Mouse (Mus musculus) MEL (cell line): Measurements from ENCODE around the gene Gm34653. TPM values are rescaled to one million over a fixed set of nuclear protein-coding genes. Genes with fewer than 3 reads are reported as not detected.
"Not testable (repeated sequence)": the region's sequence is repeated elsewhere in the genome, so short reads cannot be mapped to it uniquely, and the experiment has no call there.

Experiments
- DNase-seq: peaks from one replicate; pipeline ENCODE4 v3.0.0; 2011; ENCODE audit warnings: low read depth, low spot score
- H3K27ac ChIP-seq: 2 replicates; pipeline ENCODE4 v1.5.1; 2012; ENCODE audit warnings: low read depth, mild to moderate bottlenecking, control low read depth, low read length, moderate library complexity; ENCODE audit not compliant: control insufficient read depth
- H3K27me3 ChIP-seq, 2 experiments: fragments of 150-350 bp in 1 of 2; sonication (generic) in 1 of 2; 2 replicates each; pipeline ENCODE4 v1.6.1; 2012; ENCODE audit warnings: low read length in 2 of 2, mild to moderate bottlenecking in 2 of 2, improper control_type of control experiment in 1 of 2, moderate library complexity in 1 of 2; ENCODE audit not compliant: insufficient read depth in 2 of 2, control insufficient read depth in 1 of 2
- H3K36me3 ChIP-seq, 2 experiments: 2 replicates each; pipeline ENCODE4 v1.6.1; 2012 to 2014; ENCODE audit warnings: low read length in 2 of 2, improper control_type of control experiment in 1 of 2, inconsistent platforms in 1 of 2, mild to moderate bottlenecking in 1 of 2; ENCODE audit not compliant: insufficient read depth in 2 of 2, control insufficient read depth in 1 of 2
- H3K4me1 ChIP-seq, 2 experiments: fragments of 150-350 bp in 1 of 2; sonication (generic) in 1 of 2; 2 replicates each; pipeline ENCODE4 v1.6.1; 2012; ENCODE audit warnings: low read length in 2 of 2, improper control_type of control experiment in 1 of 2, mild to moderate bottlenecking in 1 of 2; ENCODE audit not compliant: insufficient read depth in 2 of 2, control insufficient read depth in 1 of 2
- H3K4me3 ChIP-seq, 2 experiments: fragments of 150-350 bp in 1 of 2; sonication (generic) in 1 of 2; 2 replicates each; pipeline ENCODE4 v1.5.1; 2012; ENCODE audit warnings: low read depth in 2 of 2, low read length in 2 of 2, mild to moderate bottlenecking in 2 of 2, moderate library complexity in 2 of 2, control low read depth in 1 of 2, improper control_type of control experiment in 1 of 2; ENCODE audit not compliant: control insufficient read depth in 1 of 2, insufficient read depth in 1 of 2
- H3K79me2 ChIP-seq: 2 replicates; pipeline ENCODE4 v1.6.1; 2012; ENCODE audit warnings: mild to moderate bottlenecking, low read length, moderate library complexity; ENCODE audit not compliant: control insufficient read depth, poor library complexity, insufficient read depth
- H3K9ac ChIP-seq: 2 replicates; pipeline ENCODE4 v1.6.1; 2012; ENCODE audit warnings: low read depth, mild to moderate bottlenecking, control low read depth, low read length, moderate library complexity; ENCODE audit not compliant: control insufficient read depth, poor library complexity, severe bottlenecking
- H3K9me3 ChIP-seq: fragments of 150-350 bp; sonication (generic); replicated peaks from 2 replicates; pipeline ENCODE4 v1.6.1; 2012; ENCODE audit warnings: mild to moderate bottlenecking, low read length, improper control_type of control experiment, moderate library complexity; ENCODE audit not compliant: insufficient read depth
- CTCF ChIP-seq, 3 experiments: IDR thresholded peaks in 2 of 3; conservative IDR thresholded peaks in 1 of 3; 2 replicates each; pipeline ENCODE4 v1.5.1; 2011 to 2012; ENCODE audit warnings: low read length in 3 of 3, low read depth in 2 of 3, mild to moderate bottlenecking in 2 of 3, improper control_type of control experiment in 1 of 3, inconsistent platforms in 1 of 3, mixed read lengths in 1 of 3, moderate library complexity in 1 of 3; ENCODE audit not compliant: control insufficient read depth in 1 of 3, insufficient read depth in 1 of 3, poor library complexity in 1 of 3, severe bottlenecking in 1 of 3
- E2F4 ChIP-seq: IDR thresholded peaks from 2 replicates; pipeline ENCODE4 v1.6.1; 2011; ENCODE audit warnings: low read depth, low read length, improper control_type of control experiment, borderline replicate concordance
- ELF1 ChIP-seq: IDR thresholded peaks from 2 replicates; pipeline ENCODE4 v1.6.1; 2014; ENCODE audit warnings: low read depth, mild to moderate bottlenecking, inconsistent platforms, low read length, improper control_type of control experiment, moderate library complexity
- EP300 ChIP-seq, 2 experiments: IDR thresholded peaks; 2 replicates each; pipeline ENCODE4 v1.6.1; 2011; ENCODE audit warnings: improper control_type of control experiment in 2 of 2, low read length in 2 of 2, low read depth in 1 of 2, mild to moderate bottlenecking in 1 of 2
- MEF2A ChIP-seq: IDR thresholded peaks from 2 replicates; pipeline ENCODE4 v1.6.1; 2014; ENCODE audit warnings: low read depth, mild to moderate bottlenecking, inconsistent platforms, low read length, improper control_type of control experiment; ENCODE audit not compliant: poor library complexity, insufficient replicate concordance, severe bottlenecking; ENCODE audit errors: extremely low read depth
- NELFE ChIP-seq: IDR thresholded peaks from 2 replicates; pipeline ENCODE4 v1.6.1; 2011; ENCODE audit warnings: low read depth, low read length, improper control_type of control experiment
- POLR2A ChIP-seq, 2 experiments: IDR thresholded peaks; 2 replicates each; pipeline ENCODE4 v1.6.1; 2011 to 2012; ENCODE audit warnings: low read length in 2 of 2, mild to moderate bottlenecking in 2 of 2, control low read depth in 1 of 2, improper control_type of control experiment in 1 of 2, low read depth in 1 of 2, moderate library complexity in 1 of 2; ENCODE audit not compliant: control insufficient read depth in 1 of 2, insufficient read depth in 1 of 2, poor library complexity in 1 of 2
- POLR2AphosphoS2 ChIP-seq: IDR thresholded peaks from 2 replicates; pipeline ENCODE4 v1.6.1; 2011; ENCODE audit warnings: low read length, improper control_type of control experiment
- RCOR1 ChIP-seq: IDR thresholded peaks from 2 replicates; pipeline ENCODE4 v1.6.1; 2012; ENCODE audit warnings: low read depth, mild to moderate bottlenecking, inconsistent platforms, low read length, improper control_type of control experiment
- SIN3A ChIP-seq: IDR thresholded peaks from 2 replicates; pipeline ENCODE4 v1.6.1; 2012; ENCODE audit warnings: low read length, improper control_type of control experiment, inconsistent platforms
- TBP ChIP-seq: IDR thresholded peaks from 2 replicates; pipeline ENCODE4 v1.8.0; 2011; ENCODE audit warnings: low read depth, low read length, improper control_type of control experiment
- ZMIZ1 ChIP-seq: IDR thresholded peaks from 2 replicates; pipeline ENCODE4 v1.6.1; 2012; ENCODE audit warnings: low read depth, mild to moderate bottlenecking, inconsistent platforms, low read length, improper control_type of control experiment, moderate library complexity
- polyA plus RNA-seq, 2 experiments: library from polyadenylated mRNA; stranded (reverse) in 1 of 2; unstranded in 1 of 2; fragments of >175 nt in 1 of 2; fragments of >200 nt in 1 of 2; gene quantifications; 2 replicates each; pipeline versions ENCODE4 v1.2.1 to v1.2.4; 2012; ENCODE audit warnings: low replicate concordance in 2 of 2, low read depth in 1 of 2; ENCODE audit not compliant: insufficient read length in 2 of 2, insufficient read depth in 1 of 2, missing spikeins in 1 of 2
- total RNA-seq: library from RNA; depleted of rRNA; stranded (reverse); fragments of 300-350 nt; gene quantifications from 2 replicates; pipeline ENCODE4 v1.2.3, GENCODE M21; 2012

The Gm34653 gene
- total and polyA plus RNA-seq, 3 experiments, result 0.08 to 0.10 TPM; not detected in 1

- Histone ChIP-seq H3K36me3 (peaks cover 0 to 20% of the 10 kb centered on the region in 2 experiments; a peak in 3 of 4 replicates), H3K9ac (no peak overlapping the region), H3K27me3 (no peaks in the 10 kb centered on the region), H3K9me3 (no peaks in the 10 kb centered on the region), H3K27ac (no peak overlapping the region), H3K4me3 (no peak overlapping the region), H3K79me2 (peaks cover 27% of the 10 kb centered on the region), H3K4me1 (peaks cover 6 to 10% of the 10 kb centered on the region in 2 experiments; a peak in 3 of 4 replicates)
- TF ChIP-seq EP300 (IDR thresholded peaks at IDR 0.05; ENCODE audit: low read depth in 1 of 2, low read length in 2 of 2), result no peak
- TF ChIP-seq SIN3A, result no peak
- no peak for DNase-seq
Observed at GRCm38 (mm10) chr2:34828026-34828425, 4.8 kb upstream of the Gm34653 start.

DNA sequence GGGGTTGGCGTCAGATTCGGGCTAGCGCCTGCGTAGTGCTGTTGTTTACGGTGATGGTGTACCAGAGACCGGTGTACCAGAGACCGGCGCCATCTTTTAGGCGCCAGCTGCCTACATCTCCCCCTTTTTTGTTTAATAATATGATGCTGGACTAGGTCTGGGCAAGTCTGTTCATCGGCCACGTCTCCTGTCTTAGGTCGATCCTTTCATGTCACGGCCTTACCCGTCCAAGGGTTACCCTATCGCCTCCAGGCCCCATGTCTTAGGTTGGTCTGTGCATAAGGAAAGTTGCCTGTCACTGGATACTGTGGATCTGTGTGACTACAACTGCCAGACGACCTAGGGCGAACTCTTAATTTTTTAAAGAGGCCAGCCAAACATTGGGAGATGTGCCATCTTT is 2.7 kb upstream of the Gm34653 start:
- H3K4me1 ChIP-seq, H3K9ac ChIP-seq, DNase-seq, H3K4me3 ChIP-seq, H3K27me3 ChIP-seq, H3K27ac ChIP-seq, H3K9me3 ChIP-seq, H3K36me3 ChIP-seq: not testable (repeated sequence)
- peaks cover 16% of the 10 kb centered on the region for H3K79me2 ChIP-seq

GRCm38 (mm10) chr2:34833624-34834023 is 817 bp downstream of the Gm34653 start:
- peaks cover 2% of the 10 kb centered on the region; the same call in 1 of the 2 replicates for H3K79me2 ChIP-seq
- peak overlapping the region; percentile 87 to 96 for H3K4me3 ChIP-seq
- H3K9me3 ChIP-seq, result no peaks in the 10 kb centered on the region
- peak overlapping the region; percentile 86 for H3K9ac ChIP-seq
- DNase-seq, result peak; percentile 84
- peak overlapping the region; percentile 89 for H3K27ac ChIP-seq
- peaks cover 0 to 5% of the 10 kb centered on the region in 2 experiments; a peak in 1 of 4 replicates for H3K36me3 ChIP-seq
- TF ChIP-seq RCOR1 (no peak), POLR2AphosphoS2 (peak; percentile 47; the same call in 1 of the 2 replicates), E2F4 (no peak), TBP (peak; percentile 95), MEF2A (no peak), NELFE (peak; percentile 61), ZMIZ1 (0 out of 2 replicates have a peak, but pooled peaks have one; percentile 30), CTCF (IDR thresholded peaks at IDR 0.05 in 2 of 3, conservative IDR thresholded peaks at IDR 0.05 in 1 of 3; ENCODE audit: control insufficient read depth in 1 of 3, insufficient read depth in 1 of 3, low read depth in 2 of 3, low read length in 3 of 3, poor library complexity in 1 of 3, severe bottlenecking in 1 of 3) (no peak), POLR2A (IDR thresholded peaks at IDR 0.05; ENCODE audit: control insufficient read depth in 1 of 2, insufficient read depth in 1 of 2, low read depth in 1 of 2, low read length in 2 of 2, poor library complexity in 1 of 2) (peak in 1 of 2 experiments; percentile 76; a peak in 2 of 4 replicates), SIN3A (peak; percentile 31; the same call in 1 of the 2 replicates), ELF1 (no peak)
- TF ChIP-seq, all 39 proteins: peak for 6
- 0 out of 4 replicates have a peak, but pooled peaks cover 0 to 1% of the 10 kb centered on the region in 2 experiments for H3K27me3 ChIP-seq
- peaks cover 2 to 3% of the 10 kb centered on the region in 2 experiments; a peak in 2 of 4 replicates for H3K4me1 ChIP-seq
